28 mouse cellular contexts compared by ENCODE assay signal in the genomic region with DNA sequence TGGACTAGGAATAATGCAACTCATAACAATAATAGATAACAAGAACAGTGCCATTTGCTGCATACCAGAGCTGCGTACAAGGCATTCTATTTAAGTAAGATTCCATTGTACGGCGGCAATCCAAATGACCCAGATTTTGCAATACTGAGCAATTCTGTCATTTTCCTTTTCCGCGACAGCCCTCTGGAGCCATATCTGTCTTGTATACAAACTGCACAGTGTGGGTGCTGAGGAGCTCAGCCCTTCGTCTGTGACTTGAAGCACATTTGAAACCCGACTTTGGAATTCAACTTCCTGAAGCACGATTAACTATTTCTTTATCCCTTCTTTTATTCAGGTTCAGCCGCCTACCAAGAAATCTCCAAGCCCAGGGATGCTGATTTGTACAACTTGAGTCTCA. TPM values are rescaled to one million over a fixed set of nuclear protein-coding genes. Genes with fewer than 3 reads are reported as not detected.
A peak's percentile ranks its signal among the peaks of the same experiment; 100 is the strongest.
DNase-seq lines count a peak whose midpoint lies in the region; ATAC-seq lines count a peak whose summit lies in the region.
"Had no signal": no experiment of that assay in that cellular context is flagged by ENCODE, and none has a peak within 500 bp of the region (broad histone marks: within the 10 kb centered on the region; RNA-seq: fewer than 3 reads in every experiment).

No protein-coding gene starts in this region.

- H3K9ac ChIP-seq in lung, embryonic 15.5 days = no peak overlapping the region
- H3K9ac ChIP-seq: embryonic facial prominence, embryonic 15.5 days; heart, embryonic 15.5 days; hindbrain, embryonic 13.5 days; limb, embryonic 13.5 days; liver, embryonic 12.5 days had no signal

- H3K4me3 ChIP-seq in lung, embryonic 15.5 days = no peak overlapping the region
- H3K4me3 ChIP-seq: embryonic facial prominence, embryonic 15.5 days; heart, embryonic 15.5 days; hindbrain, embryonic 13.5 days; limb, embryonic 13.5 days; liver, embryonic 12.5 days had no signal

- no peaks in the 10 kb centered on the region for H3K9me3 ChIP-seq in lung, embryonic 15.5 days
- H3K9me3 ChIP-seq: embryonic facial prominence, embryonic 15.5 days; heart, embryonic 15.5 days; hindbrain, embryonic 13.5 days; limb, embryonic 13.5 days; liver, embryonic 12.5 days had no signal

- no peaks in the 10 kb centered on the region for H3K4me1 ChIP-seq in lung, embryonic 15.5 days
- H3K4me1 ChIP-seq: embryonic facial prominence, embryonic 15.5 days; heart, embryonic 15.5 days; hindbrain, embryonic 13.5 days; limb, embryonic 13.5 days; liver, embryonic 12.5 days had no signal

- WGBS in lung, embryonic 15.5 days = 52% methylated on average over 9 of the region's 9 CpGs

- no peaks in the 10 kb centered on the region for H3K27me3 ChIP-seq in lung, embryonic 15.5 days
- H3K27me3 ChIP-seq: CH12.LX; embryonic facial prominence, embryonic 15.5 days; heart, embryonic 15.5 days; hindbrain, embryonic 13.5 days; limb, embryonic 13.5 days; liver, embryonic 12.5 days had no signal

- H3K36me3 ChIP-seq in lung, embryonic 15.5 days = no peaks in the 10 kb centered on the region
- H3K36me3 ChIP-seq: embryonic facial prominence, embryonic 15.5 days; G1E; heart, embryonic 15.5 days; hindbrain, embryonic 13.5 days; limb, embryonic 13.5 days; liver, embryonic 12.5 days had no signal

- no peak overlapping the region for H3K27ac ChIP-seq in lung, embryonic 15.5 days
- H3K27ac ChIP-seq: embryonic facial prominence, embryonic 15.5 days; heart, embryonic 15.5 days; hindbrain, embryonic 13.5 days; limb, embryonic 13.5 days; liver, embryonic 12.5 days; macrophage; stomach, postnatal 0 days had no signal

- peak; percentile 73 for ATAC-seq in frontal cortex, adult (ENCODE audit: low TSS enrichment)
- ATAC-seq in lung, embryonic 15.5 days (ENCODE audit: borderline replicate concordance, extremely low read depth, low FRiP score, low TSS enrichment) = 0 out of 2 replicates have a peak, but pooled peaks have one; percentile 42
- ATAC-seq: forebrain, embryonic 14.5 days; liver, embryonic 12.5 days; Patski had no signal

- no peak overlapping the region for H3K4me2 ChIP-seq in lung, embryonic 15.5 days
- H3K4me2 ChIP-seq: embryonic facial prominence, embryonic 15.5 days; heart, embryonic 15.5 days; hindbrain, embryonic 13.5 days; limb, embryonic 13.5 days; liver, embryonic 12.5 days; midbrain, embryonic 11.5 days had no signal

- DNase-seq in frontal cortex, postnatal 25 days (ENCODE audit: low spot score in 2 of 2) = no peak
- DNase-seq in lung, postnatal 36 days = no peak
- peak; percentile 88 for DNase-seq in brain, adult 2 months (ENCODE audit: low read depth, low spot score)
- DNase-seq in cerebellum, adult 9-10 months = peak; percentile 81
- DNase-seq in heart, adult 9 months (ENCODE audit: low spot score in 2 of 2) = no peak
- DNase-seq: adrenal gland, postnatal 36 days; B cell, adult 2 months; gastrocnemius, postnatal 10 days; heart, adult 18-20 months; heart, postnatal 36 days; kidney, adult 2 months; kidney, postnatal 10 days; thymus, adult 2 months; thymus, postnatal 4 days had no signal

RNA-seq across cellular contexts. Expression of a gene that starts 6.6 kb away (rescaled TPM):
- 0.25 TPM in 1 of 2 replicates, not detected in the other for polyA plus RNA-seq in lung, embryonic 15.5 days (2015; fragmentation: Nextera tagmentation; extraction: Ambion mirVana)
- polyA plus RNA-seq: G1E; heart, embryonic 15.5 days; limb, embryonic 13.5 days; liver, embryonic 12.5 days; macrophage; Patski had no signal

Comparison
In these comparisons a context has a peak if more than half of its experiments do, and no peak if none do; other contexts are left out.
1. DNase-seq: peak in brain, adult 2 months (single experiment) and cerebellum, adult 9-10 months (single experiment); none in frontal cortex, postnatal 25 days (0 of 2), lung, postnatal 36 days (single experiment) and heart, adult 9 months (0 of 2).